Mouse (Mus musculus): Measurements from ENCODE around the gene Arl6ip4. TPM values are rescaled to one million over a fixed set of nuclear protein-coding genes. Genes with fewer than 3 reads are reported as not detected.

Gene Arl6ip4
- total RNA-seq, 2 experiments from 2014 or later = 69.9 to 76.4 TPM

GRCm38 (mm10) chr5:124093852-124094604 is 21.9 kb upstream of the Arl6ip4 start:
- no peak for DNase-seq (ENCODE audit: low spot score in 2 of 2)

- no peak for DNase-seq (ENCODE audit: low spot score in 2 of 2)
These were observed 20.8 kb upstream of the Arl6ip4 start for GRCm38 (mm10) chr5:124095077-124095581.

- peak; percentile 90 to 92 for DNase-seq (ENCODE audit: low spot score in 2 of 2)
These were observed 20.2 kb upstream of the Arl6ip4 start, which contains the start of gene Abcb9 for GRCm38 (mm10) chr5:124095596-124096232. Abcb9 (minus strand) TSS chr5:124095798.

GRCm38 (mm10) chr5:124098923-124099322 is 17.0 kb upstream of the Arl6ip4 start:
- DNase-seq (ENCODE audit: low spot score in 2 of 2) = no peak

- no peak for DNase-seq (ENCODE audit: low spot score in 2 of 2)
These were observed 15.5 kb upstream of the Arl6ip4 start for GRCm38 (mm10) chr5:124100128-124101044.

- no peak for DNase-seq (ENCODE audit: low spot score in 2 of 2)
These were observed 13.6 kb upstream of the Arl6ip4 start for GRCm38 (mm10) chr5:124102326-124102725.

- no peak for DNase-seq (ENCODE audit: low spot score in 2 of 2)
These were observed 12.9 kb upstream of the Arl6ip4 start for GRCm38 (mm10) chr5:124103020-124103419.

- no peak for DNase-seq (ENCODE audit: low spot score in 2 of 2)
These were observed 12.3 kb upstream of the Arl6ip4 start for GRCm38 (mm10) chr5:124103552-124103951.

- DNase-seq (ENCODE audit: low spot score in 2 of 2) = peak in 1 of 2 experiments; percentile 21
These were observed 4.7 kb upstream of the Arl6ip4 start for GRCm38 (mm10) chr5:124111077-124111741.

- DNase-seq (ENCODE audit: low spot score in 2 of 2) = peak; percentile 93 to 94
These were observed 4.0 kb upstream of the Arl6ip4 start, which contains the start of gene Ogfod2 for GRCm38 (mm10) chr5:124111742-124112497. Ogfod2 (plus strand) TSS chr5:124112297.

- DNase-seq (ENCODE audit: low spot score in 2 of 2) = peak in 1 of 2 experiments; percentile 15
These were observed 3.4 kb upstream of the Arl6ip4 start for GRCm38 (mm10) chr5:124112531-124112930.

- DNase-seq (ENCODE audit: low spot score in 2 of 2) = peak; percentile 39 to 52
These were observed 2.9 kb upstream of the Arl6ip4 start for GRCm38 (mm10) chr5:124113030-124113429.

- peak in 1 of 2 experiments; percentile 19 for DNase-seq (ENCODE audit: low spot score in 2 of 2)
These were observed 1.4 kb upstream of the Arl6ip4 start for GRCm38 (mm10) chr5:124114276-124115025.

- no peak for DNase-seq (ENCODE audit: low spot score in 2 of 2)
These were observed 358 bp upstream of the Arl6ip4 start for GRCm38 (mm10) chr5:124115531-124115930.

- no peak for DNase-seq (ENCODE audit: low spot score in 2 of 2)
These were observed 3.3 kb downstream of the Arl6ip4 start for GRCm38 (mm10) chr5:124119204-124119603.

- no peak for DNase-seq (ENCODE audit: low spot score in 2 of 2)
These were observed 6.5 kb downstream of the Arl6ip4 start for GRCm38 (mm10) chr5:124122357-124122756.

GRCm38 (mm10) chr5:124125093-124125492 is 9.2 kb downstream of the Arl6ip4 start:
- no peak for DNase-seq (ENCODE audit: low spot score in 2 of 2)

- DNase-seq (ENCODE audit: low spot score in 2 of 2) = no peak
These were observed 18.4 kb downstream of the Arl6ip4 start for GRCm38 (mm10) chr5:124134261-124134660.

- DNase-seq (ENCODE audit: low spot score in 2 of 2) = no peak
These were observed 22.2 kb downstream of the Arl6ip4 start for GRCm38 (mm10) chr5:124138066-124138465.

Data from gastrocnemius, postnatal 4 days (tissue).